Mouse (Mus musculus) CH12.LX (cell line): Measurements from ENCODE around the gene Lrrc9. TPM values are rescaled to one million over a fixed set of nuclear protein-coding genes. Genes with fewer than 3 reads are reported as not detected.
A peak's percentile ranks its signal among the peaks of the same experiment; 100 is the strongest.

Source experiments
- DNase-seq: peaks from one replicate; pipeline ENCODE4 v3.0.0-alpha.2; 2013; ENCODE audit errors: extremely low read depth
- H3K27ac ChIP-seq: 2 replicates; pipeline ENCODE4 v1.5.1; 2012; ENCODE audit warnings: low read depth, mild to moderate bottlenecking, control low read depth, moderate library complexity; ENCODE audit not compliant: insufficient read depth
- H3K27me3 ChIP-seq: replicated peaks from 2 replicates; pipeline ENCODE3; 2012; ENCODE audit warnings: inconsistent platforms
- H3K36me3 ChIP-seq, 2 experiments: replicated peaks in 1 of 2; 2 replicates each; pipeline versions ENCODE3 to v1.6.1; 2012; ENCODE audit warnings: inconsistent platforms in 1 of 2, low read length in 1 of 2, mild to moderate bottlenecking in 1 of 2, mixed read lengths in 1 of 2, moderate library complexity in 1 of 2; ENCODE audit not compliant: control insufficient read depth in 1 of 2, insufficient read depth in 1 of 2
- H3K4me1 ChIP-seq, 2 experiments: 2 replicates each; pipeline ENCODE4 v1.6.1; 2012; ENCODE audit warnings: inconsistent platforms in 1 of 2, moderate library complexity in 1 of 2; ENCODE audit not compliant: insufficient read depth in 2 of 2, control insufficient read depth in 1 of 2
- H3K4me2 ChIP-seq: 2 replicates; pipeline ENCODE4 v1.6.1; 2012; ENCODE audit warnings: low read depth, mild to moderate bottlenecking, control low read depth; ENCODE audit not compliant: poor library complexity, insufficient read depth, severe bottlenecking
- H3K4me3 ChIP-seq, 3 experiments: fragments of 150-350 bp in 1 of 3; sonication (generic) in 1 of 3; replicated peaks in 1 of 3; 2 replicates each; pipeline versions ENCODE3 to v1.5.1; 2011 to 2012; ENCODE audit warnings: low read depth in 2 of 3, low read length in 2 of 3, mild to moderate bottlenecking in 2 of 3, moderate library complexity in 2 of 3, control low read depth in 1 of 3, improper control_type of control experiment in 1 of 3, inconsistent platforms in 1 of 3, mixed read lengths in 1 of 3; ENCODE audit not compliant: poor library complexity in 1 of 3
- H3K79me2 ChIP-seq: replicated peaks from 2 replicates; pipeline ENCODE4 v1.6.1; 2012; ENCODE audit warnings: mild to moderate bottlenecking, moderate library complexity; ENCODE audit not compliant: control insufficient read depth, poor library complexity, insufficient read depth, severe bottlenecking; ENCODE audit errors: extremely low read depth
- H3K9ac ChIP-seq: 2 replicates; pipeline ENCODE4 v1.6.1; 2012; ENCODE audit warnings: low read depth, mild to moderate bottlenecking, control low read depth, moderate library complexity; ENCODE audit not compliant: insufficient read depth
- H3K9me3 ChIP-seq: replicated peaks from 2 replicates; pipeline ENCODE3; 2012; ENCODE audit warnings: low read length, inconsistent platforms, mixed read lengths
- CTCF ChIP-seq, 2 experiments: IDR thresholded peaks in 1 of 2; conservative IDR thresholded peaks in 1 of 2; 2 replicates each; pipeline ENCODE4 v1.5.1; 2011 to 2012; ENCODE audit warnings: low read depth in 2 of 2, low read length in 2 of 2, improper control_type of control experiment in 1 of 2, inconsistent platforms in 1 of 2, mild to moderate bottlenecking in 1 of 2, moderate library complexity in 1 of 2
- E2F4 ChIP-seq: IDR thresholded peaks from 2 replicates; pipeline ENCODE4 v1.6.1; 2011; ENCODE audit warnings: low read depth, low read length, improper control_type of control experiment; ENCODE audit not compliant: insufficient replicate concordance
- MEF2A ChIP-seq: IDR thresholded peaks from 2 replicates; pipeline ENCODE4 v1.6.1; 2014; ENCODE audit warnings: low read depth, mild to moderate bottlenecking, inconsistent platforms, low read length, improper control_type of control experiment, borderline replicate concordance
- MXI1 ChIP-seq: IDR thresholded peaks from 2 replicates; pipeline ENCODE4 v1.6.1; 2011; ENCODE audit warnings: mild to moderate bottlenecking, low read depth, low read length, improper control_type of control experiment
- NRF1 ChIP-seq: IDR thresholded peaks from 2 replicates; pipeline ENCODE4 v1.6.1; 2014; ENCODE audit warnings: low read depth, mild to moderate bottlenecking, inconsistent platforms, low read length, improper control_type of control experiment, moderate library complexity
- RAD21 ChIP-seq: IDR thresholded peaks from 2 replicates; pipeline ENCODE4 v1.6.1; 2011; ENCODE audit warnings: low read depth, mild to moderate bottlenecking, low read length, improper control_type of control experiment, moderate library complexity
- RCOR1 ChIP-seq: conservative IDR thresholded peaks from 2 replicates; pipeline ENCODE4 v1.6.1; 2012; ENCODE audit warnings: low read depth, mild to moderate bottlenecking, inconsistent platforms, low read length, improper control_type of control experiment
- SIN3A ChIP-seq: IDR thresholded peaks from 2 replicates; pipeline ENCODE4 v1.6.1; 2012; ENCODE audit warnings: low read length, improper control_type of control experiment, inconsistent platforms
- SMC3 ChIP-seq: IDR thresholded peaks from 2 replicates; pipeline ENCODE4 v1.6.1; 2011; ENCODE audit warnings: low read depth, low read length, improper control_type of control experiment
- TBP ChIP-seq: conservative IDR thresholded peaks from 2 replicates; pipeline ENCODE4 v1.6.1; 2011; ENCODE audit warnings: low read depth, low read length, improper control_type of control experiment
- USF1 ChIP-seq: IDR thresholded peaks from 2 replicates; pipeline ENCODE4 v1.6.1; 2014; ENCODE audit warnings: low read depth, mild to moderate bottlenecking, inconsistent platforms, low read length, improper control_type of control experiment
- ZKSCAN1 ChIP-seq: IDR thresholded peaks from 2 replicates; pipeline ENCODE4 v1.6.1; 2012; ENCODE audit warnings: low read depth, inconsistent platforms, low read length, improper control_type of control experiment, borderline replicate concordance
- ZMIZ1 ChIP-seq: IDR thresholded peaks from 2 replicates; pipeline ENCODE4 v1.6.1; 2012; ENCODE audit warnings: low read depth, mild to moderate bottlenecking, inconsistent platforms, low read length, improper control_type of control experiment
- dilution Hi-C: fragments of 300-500 bp; cut with MboI; formaldehyde crosslinking; loops from 2 replicates; pipeline ENCODE4 v1.14.3; 2020; ENCODE audit warnings: low sequenced_read_pairs; ENCODE audit not compliant: extremely low pct_unique_long_range_greater_than_20kb, extremely low pct_ligation_motif_present
- in situ Hi-C: fragments of 300-500 bp; cut with MboI; formaldehyde crosslinking; loops from 3 replicates; pipeline ENCODE4 v1.14.3; 2019; ENCODE audit warnings: low sequenced_read_pairs, low pct_ligation_motif_present, low pct_unique_long_range_greater_than_20kb, mixed read lengths
- polyA plus RNA-seq: library from polyadenylated mRNA; unstranded; fragments of >175 nt; gene quantifications from 2 replicates; pipeline ENCODE4 v1.2.1, GENCODE M21; 2012; ENCODE audit warnings: low read depth; ENCODE audit not compliant: insufficient read length
- total RNA-seq, 2 experiments: library from RNA; depleted of rRNA; stranded (reverse); fragments of 300-350 nt in 1 of 2; fragments of >200 nt in 1 of 2; gene quantifications; 2 replicates each; pipeline ENCODE4 v1.2.3; 2012 to 2014

The Lrrc9 gene
- total and polyA plus RNA-seq, 3 experiments: not detected

GRCm38 (mm10) chr12:72427722-72428126, 13.9 kb upstream of the Lrrc9 start (continued):
- TF ChIP-seq E2F4: no peak
- TF ChIP-seq, all 38 proteins: peak for 12

- Histone ChIP-seq H3K79me2 (no peaks in the 10 kb centered on the region), H3K4me2 (no peak overlapping the region), H3K9me3 (no peaks in the 10 kb centered on the region), H3K9ac (no peak overlapping the region), H3K36me3 (no peaks in the 10 kb centered on the region), H3K4me1 (peaks cover under 1 to 15% of the 10 kb centered on the region in 2 experiments; a peak in 3 of 4 replicates), H3K27me3 (no peaks in the 10 kb centered on the region), H3K27ac (no peak overlapping the region), H3K4me3 (no peak overlapping the region)
- no peak for DNase-seq
- in situ Hi-C loops: no loop called here
- dilution Hi-C loops: no loop called here
- no peak for TF ChIP-seq ZKSCAN1
- TF ChIP-seq CTCF (conservative IDR thresholded peaks at IDR 0.05 in 1 of 2, IDR thresholded peaks at IDR 0.05 in 1 of 2; ENCODE audit: low read depth in 2 of 2, low read length in 2 of 2): peak in 1 of 2 experiments; percentile 53; a peak in 2 of 4 replicates
- TF ChIP-seq MEF2A: no peak
- TF ChIP-seq RAD21: peak; percentile 34
- peak; percentile 45; the same call in 1 of the 2 replicates for TF ChIP-seq SMC3
Measured at GRCm38 (mm10) chr12:72432209-72432608, 9.5 kb upstream of the Lrrc9 start.

GRCm38 (mm10) chr12:72433241-72433865, 8.3 kb upstream of the Lrrc9 start:
- Histone ChIP-seq H3K4me3 (no peak overlapping the region), H3K79me2 (no peaks in the 10 kb centered on the region), H3K36me3 (no peaks in the 10 kb centered on the region), H3K4me1 (peaks cover 0 to 7% of the 10 kb centered on the region in 2 experiments; a peak in 2 of 4 replicates), H3K27ac (no peak overlapping the region), H3K4me2 (no peak overlapping the region), H3K9me3 (no peaks in the 10 kb centered on the region), H3K9ac (no peak overlapping the region), H3K27me3 (no peaks in the 10 kb centered on the region)
- DNase-seq: no peak
- in situ Hi-C loops: no loop called here
- dilution Hi-C loops: no loop called here
- TF ChIP-seq ZMIZ1 (no peak), TBP (no peak), USF1 (no peak), E2F4 (no peak), MXI1 (no peak), RCOR1 (no peak), RAD21 (no peak), MEF2A (no peak), NRF1 (no peak), SIN3A (no peak)
